ENCODE assay signal across 18 mouse cellular contexts in genomic region chr1:140338417-140338816, GRCm38 (mm10).
DNase-seq lines count a peak whose midpoint lies in the region; ATAC-seq and TF ChIP-seq lines count a peak whose summit lies in the region.
"Had no signal": no experiment of that assay in that cellular context is flagged by ENCODE, and none has a peak within 500 bp of the region (broad histone marks: within the 10 kb centered on the region; RNA-seq: fewer than 3 reads in every experiment).

No protein-coding gene starts in this region.

- no peak for TF ChIP-seq POLR2A in brain, embryonic 14.5 days (IDR thresholded peaks at IDR 0.05; ENCODE audit: borderline replicate concordance, extremely low read depth, insufficient read depth, insufficient read length, poor library complexity, severe bottlenecking)

- DNase-seq in frontal cortex, postnatal 25 days (ENCODE audit: low spot score in 2 of 2), result no peak
- peak; percentile 39 to 50 for DNase-seq in layer of hippocampus, adult 2 months (ENCODE audit: low spot score in 2 of 2)
- DNase-seq in layer of hippocampus, postnatal 10 days (ENCODE audit: low spot score in 2 of 2), result no peak
- peak; percentile 19 for DNase-seq in brain, embryonic 14.5 days (ENCODE audit: low read depth)
- no peak for DNase-seq in urinary bladder, postnatal 10 days (ENCODE audit: low spot score)
- DNase-seq: adrenal gland, postnatal 14 days; cerebellum, adult 2 months; gastrocnemius, postnatal 36 days; heart, adult 11 months; heart, postnatal 36 days had no signal

- ATAC-seq in frontal cortex, adult (ENCODE audit: low TSS enrichment), result peak; percentile 35
- no peak for ATAC-seq in monocyte, adult 5-6 weeks (replicated peaks; ENCODE audit: insufficient number of reproducible peaks, low FRiP score, low TSS enrichment, poor library complexity, severe bottlenecking)
- ATAC-seq: activated CD4-positive, CD25-positive, alpha-beta regulatory T cell, adult 4 months; forebrain, embryonic 14.5 days; Patski had no signal

- H3K4me3 ChIP-seq in layer of hippocampus, adult 2 months, result no peak overlapping the region
- H3K4me3 ChIP-seq: embryonic facial prominence, embryonic 10.5 days; heart, embryonic 13.5 days; hindbrain, embryonic 15.5 days had no signal

- H3K27ac ChIP-seq in layer of hippocampus, adult 2 months, result peak overlapping the region; percentile 80
- H3K27ac ChIP-seq: embryonic facial prominence, embryonic 10.5 days; heart, embryonic 13.5 days; hindbrain, embryonic 15.5 days had no signal

- no peak for TF ChIP-seq CTCF in layer of hippocampus, adult 2 months (conservative IDR thresholded peaks at IDR 0.05)
- no peak for TF ChIP-seq CTCF in brain, embryonic 14.5 days (IDR thresholded peaks at IDR 0.05; ENCODE audit: borderline replicate concordance, extremely low read depth, insufficient read depth, insufficient read length)

Comparison
In these comparisons a context has a peak if more than half of its experiments do, and no peak if none do; other contexts are left out.
1. DNase-seq: peak in layer of hippocampus, adult 2 months (2 of 2) and brain, embryonic 14.5 days (single experiment); none in frontal cortex, postnatal 25 days (0 of 2), layer of hippocampus, postnatal 10 days (0 of 2) and urinary bladder, postnatal 10 days (single experiment).